Mouse (Mus musculus) megakaryocyte, adult 5-6 weeks (primary cell): ENCODE results near the gene Ufd1. TPM values are rescaled to one million over a fixed set of nuclear protein-coding genes. Genes with fewer than 3 reads are reported as not detected.
A peak's percentile ranks its signal among the peaks of the same experiment; 100 is the strongest.
"Not testable (repeated sequence)": the region's sequence is repeated elsewhere in the genome, so short reads cannot be mapped to it uniquely, and the experiment has no call there.

Source experiments
- ATAC-seq: 2 replicates; pipeline ENCODE4 v1.8.0; 2016; ENCODE audit warnings: mild to moderate bottlenecking, inconsistent platforms; ENCODE audit not compliant: poor library complexity, severe bottlenecking
- total RNA-seq, 2 experiments: library from RNA; stranded (forward) in 1 of 2; stranded (reverse) in 1 of 2; fragments of 153-499, 151-499 nt in 1 of 2; fragments of 221-1000, 200-1000 nt in 1 of 2; gene quantifications; 2 replicates each; pipeline versions ENCODE4 v1.2.3 to v1.2.4; 2015 to 2017

The Ufd1 gene
- total RNA-seq, 2 experiments from 2014 or later: 47.7 to 57.6 TPM

DNA sequence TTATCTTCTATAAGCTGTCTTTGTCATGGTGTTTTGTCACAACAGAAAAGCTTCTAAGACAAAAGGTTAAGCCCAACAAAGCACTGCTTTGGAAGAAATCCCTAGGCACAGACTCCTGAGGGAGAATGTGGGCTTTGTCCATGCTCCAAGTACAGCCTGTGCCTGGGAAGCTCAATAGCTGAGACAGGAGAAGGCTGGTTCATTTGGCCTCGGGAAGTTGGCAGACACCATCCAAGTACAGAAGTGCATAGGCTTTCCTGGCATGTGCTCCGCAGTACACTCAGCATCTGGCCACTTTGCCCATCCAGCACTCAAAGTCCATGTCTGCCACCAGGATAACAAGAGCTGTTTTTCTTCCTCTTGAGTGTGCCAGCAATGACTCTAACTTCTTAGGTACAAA lies 5.8 kb upstream of the Ufd1 start:
- ATAC-seq: no peak

GRCm38 (mm10) chr16:18809001-18809400 lies 2.6 kb upstream of the Ufd1 start:
- peak; percentile 51 for ATAC-seq

DNA sequence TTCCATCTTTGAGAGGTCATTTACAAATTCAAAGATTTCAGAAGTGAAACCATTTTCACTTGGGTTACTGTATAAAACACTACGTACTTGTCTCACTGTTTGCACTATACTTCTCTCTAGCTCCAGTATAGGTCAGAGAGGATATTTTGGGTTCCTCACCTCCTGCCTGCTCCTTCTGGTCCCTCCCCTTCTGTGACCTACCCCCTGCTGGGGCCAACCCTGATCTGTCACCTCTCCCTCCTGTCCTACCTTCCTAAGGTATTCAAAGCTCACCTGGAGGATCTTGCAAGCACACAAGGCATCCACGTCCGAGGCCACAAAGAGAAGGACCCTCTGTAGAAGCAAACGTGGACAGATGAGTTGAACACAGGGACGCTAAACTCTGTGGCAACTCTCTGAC lies 547 bp upstream of the Ufd1 start:
- ATAC-seq: no peak; the same call in 1 of the 2 replicates

- peak; percentile 25 for ATAC-seq
Observed at GRCm38 (mm10) chr16:18812385-18812910, 869 bp downstream of the Ufd1 start.

GRCm38 (mm10) chr16:18822356-18822755 lies 10.8 kb downstream of the Ufd1 start:
- ATAC-seq: no peak

DNA sequence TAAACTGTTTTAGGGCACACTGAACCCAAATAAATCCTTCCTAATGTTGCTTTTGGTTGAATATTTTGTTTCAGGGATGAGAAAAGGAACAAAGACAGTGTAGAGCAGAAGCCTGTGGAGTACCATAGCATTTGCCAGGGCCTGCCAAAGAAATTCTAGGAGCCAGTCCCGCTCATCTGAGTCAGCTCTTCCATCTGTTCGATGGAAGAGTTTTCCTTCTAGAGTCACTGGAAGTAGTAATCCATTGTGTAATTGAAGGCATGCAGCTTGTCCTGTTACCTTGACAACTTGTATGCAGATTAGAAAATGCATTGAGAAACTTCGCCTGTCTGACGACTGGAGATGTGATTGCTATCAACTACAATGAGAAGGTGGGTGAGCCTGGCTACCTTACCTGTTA lies 11.3 kb downstream of the Ufd1 start:
- ATAC-seq: no peak

DNA sequence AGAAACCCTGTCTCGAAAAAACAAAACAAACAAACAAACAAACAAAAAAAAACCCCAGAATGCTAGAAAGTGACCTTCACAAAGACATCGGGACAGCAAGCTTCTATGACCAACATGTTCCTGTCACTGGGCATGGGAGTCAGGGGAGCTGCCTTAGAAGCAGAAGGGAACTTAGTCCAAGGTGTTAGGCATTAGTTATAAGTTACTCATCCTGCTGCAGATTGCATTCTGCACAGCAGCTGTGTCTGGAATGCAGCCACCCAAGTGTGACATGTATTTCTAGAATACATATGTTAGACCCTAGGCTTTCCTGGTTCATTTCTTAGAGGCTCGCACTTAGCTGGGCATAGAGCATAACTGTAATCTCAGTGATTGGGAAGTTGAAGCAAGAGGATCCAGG lies 17.1 kb downstream of the Ufd1 start:
- ATAC-seq: no peak

GRCm38 (mm10) chr16:18829102-18829501 lies 17.5 kb downstream of the Ufd1 start:
- no peak for ATAC-seq

DNA sequence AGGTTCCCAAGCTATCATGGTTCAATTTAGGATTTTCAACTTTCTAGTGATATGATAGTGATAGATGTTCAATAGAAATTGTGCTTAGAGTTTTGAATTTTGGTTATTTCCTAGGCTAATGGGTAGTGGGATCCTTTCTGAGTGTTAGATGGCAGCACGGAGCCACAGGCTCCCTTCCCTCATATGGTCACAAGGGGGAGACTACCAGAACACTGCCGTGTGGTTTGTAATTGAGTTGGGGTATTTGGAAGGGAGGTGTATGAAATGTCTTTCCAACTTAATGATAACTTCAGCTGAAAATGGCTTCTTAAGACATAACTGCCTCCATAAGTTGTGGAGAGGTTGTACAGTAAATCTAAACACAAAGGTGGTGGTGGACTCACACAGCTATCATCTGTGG lies 21.9 kb downstream of the Ufd1 start:
- ATAC-seq: no peak

GRCm38 (mm10) chr16:18836073-18836467 lies 24.5 kb downstream of the Ufd1 start:
- ATAC-seq: no peak

DNA sequence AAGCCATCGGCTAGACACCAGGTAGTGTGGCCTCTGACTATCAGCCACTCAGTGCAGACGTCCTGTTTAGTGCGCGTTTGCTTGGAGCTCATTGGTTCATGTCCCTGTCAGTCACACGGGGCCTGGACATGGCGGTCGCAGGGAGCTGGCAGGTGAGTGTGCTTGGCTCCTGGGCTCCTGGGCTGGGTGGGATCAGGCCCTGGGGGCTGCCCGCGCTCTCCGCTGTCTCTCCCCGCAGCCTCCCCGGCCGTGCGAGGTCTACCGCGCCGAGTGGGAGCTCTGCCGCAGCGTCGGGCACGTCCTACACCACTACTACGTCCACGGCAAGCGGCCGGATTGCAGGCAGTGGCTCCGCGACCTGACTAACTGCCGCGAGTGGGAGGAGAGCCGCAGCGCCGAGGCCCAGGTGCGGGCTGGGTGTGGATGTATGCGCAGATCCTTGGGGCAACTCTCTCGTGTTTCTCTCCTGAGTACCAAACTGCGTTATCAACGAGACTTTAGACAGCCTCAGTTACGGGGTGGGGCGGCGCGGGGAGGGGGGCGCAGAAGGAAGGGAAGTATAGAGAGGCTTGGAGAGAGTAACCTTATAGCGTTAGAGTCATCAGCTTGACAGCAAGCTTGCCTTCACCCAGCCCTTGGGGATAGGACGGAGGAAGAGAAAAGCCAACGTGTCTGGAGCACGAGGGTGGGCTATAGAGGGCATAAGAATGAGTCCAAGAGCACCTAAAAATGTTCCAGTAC lies 25.1 kb downstream of the Ufd1 start, which contains the start of the genes 2510002D24Rik and Gm28539:
2510002D24Rik (plus strand) TSS at position 111 of the 741 bp plus-strand sequence.
Gm28539 (plus strand) TSS at position 117 of the 741 bp plus-strand sequence.
- peak; percentile 99 for ATAC-seq

DNA sequence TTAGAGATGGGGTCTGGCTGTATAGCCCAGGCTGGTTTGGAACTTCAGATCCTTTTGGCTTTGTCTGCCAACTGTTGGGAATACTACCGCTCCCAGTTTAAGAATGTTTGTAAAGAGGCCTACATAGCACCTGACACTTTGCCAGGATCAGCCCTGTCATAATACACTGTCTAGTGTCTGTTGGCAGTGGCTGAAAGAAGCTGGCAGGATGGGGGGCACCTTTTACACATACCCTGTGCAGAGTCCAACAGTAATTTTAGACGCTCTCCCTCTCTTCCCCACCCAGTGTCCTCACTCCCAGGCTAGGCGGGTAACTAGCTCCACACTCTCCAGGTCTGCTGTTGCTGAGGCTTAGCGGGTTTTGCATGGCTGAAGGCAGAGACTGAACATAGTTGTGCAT lies 26.8 kb downstream of the Ufd1 start:
- no peak for ATAC-seq

DNA sequence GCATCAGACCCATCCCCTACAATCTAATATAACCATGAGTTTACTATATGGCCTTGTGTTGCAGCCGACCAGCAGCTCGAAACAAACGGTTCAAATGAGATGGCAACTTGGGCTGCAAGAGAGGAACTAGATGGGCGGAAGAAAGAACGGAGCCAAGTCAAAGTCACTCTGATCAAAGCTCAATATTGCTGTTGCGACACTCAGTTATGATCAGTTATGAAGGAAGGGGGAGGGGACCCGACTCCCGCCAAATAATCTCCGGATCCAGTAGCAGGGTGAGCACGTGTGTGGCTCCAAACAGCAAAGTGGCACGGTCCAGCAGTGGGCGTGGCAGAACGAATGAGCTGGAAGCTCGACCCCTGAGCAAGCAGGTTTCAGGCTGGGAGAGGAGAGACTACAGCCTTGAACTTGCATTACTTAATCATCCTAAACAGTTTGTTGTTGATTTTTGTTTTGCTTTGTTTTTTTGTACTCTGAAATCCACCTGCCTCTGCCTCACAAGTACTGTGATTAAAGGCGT lies 34.8 kb downstream of the Ufd1 start:
- no peak for ATAC-seq

DNA sequence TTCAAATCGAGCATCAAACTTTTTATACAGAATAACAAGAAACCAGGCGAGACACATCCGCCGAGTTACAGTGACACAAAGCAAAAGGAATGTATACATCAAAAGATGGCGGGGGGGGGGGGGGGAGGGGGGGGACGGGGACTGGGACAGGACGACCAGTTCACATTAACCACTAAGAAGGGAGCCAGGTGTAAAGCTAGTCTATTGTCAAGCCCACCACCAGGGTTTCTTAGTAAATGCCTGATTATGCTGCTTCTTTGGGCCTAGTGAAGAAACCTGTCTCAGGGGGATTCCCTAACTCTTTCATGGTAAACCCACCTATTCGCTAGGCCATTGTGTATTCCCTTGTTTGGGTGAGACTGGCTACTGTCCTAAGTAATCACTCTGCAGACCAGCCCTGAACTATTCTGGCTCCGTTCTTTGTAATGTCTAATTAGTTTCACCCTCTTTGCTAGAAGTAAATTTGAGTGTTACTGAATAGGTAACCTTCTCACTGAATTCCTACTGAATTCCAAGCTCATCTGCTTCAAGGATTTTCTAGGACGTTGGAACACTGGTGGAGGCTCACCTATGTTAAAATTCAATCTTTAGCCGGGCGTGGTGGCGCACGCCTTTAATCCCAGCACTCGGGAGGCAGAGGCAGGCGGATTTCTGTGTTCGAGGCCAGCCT lies 38.1 kb downstream of the Ufd1 start:
- ATAC-seq: not testable (repeated sequence)

- peak; percentile 91 for ATAC-seq
Observed at GRCm38 (mm10) chr16:18858551-18858950, 47.0 kb downstream of the Ufd1 start.

- no peak for ATAC-seq
Observed at GRCm38 (mm10) chr16:18860186-18860585, 48.6 kb downstream of the Ufd1 start.

GRCm38 (mm10) chr16:18870495-18870894 lies 58.9 kb downstream of the Ufd1 start:
- not testable (repeated sequence) for ATAC-seq

DNA sequence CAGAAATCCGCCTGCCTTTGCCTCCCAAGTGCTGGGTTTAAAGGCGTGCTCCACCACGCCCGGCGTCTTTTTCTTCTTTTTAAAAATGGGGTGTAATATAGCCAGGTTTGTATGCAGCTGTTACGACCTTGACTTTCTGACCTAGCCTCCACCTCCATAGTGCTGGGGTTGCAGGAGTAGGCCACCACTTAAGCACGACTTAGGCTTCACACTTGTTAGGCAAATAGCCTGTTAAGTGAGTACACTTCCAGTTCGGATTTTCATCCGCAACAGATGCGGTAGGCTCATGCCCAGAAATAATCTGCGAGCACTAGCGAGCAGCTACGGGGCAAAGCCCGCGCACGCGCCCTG lies 64.5 kb downstream of the Ufd1 start:
- ATAC-seq: no peak; the same call in 1 of the 2 replicates

DNA sequence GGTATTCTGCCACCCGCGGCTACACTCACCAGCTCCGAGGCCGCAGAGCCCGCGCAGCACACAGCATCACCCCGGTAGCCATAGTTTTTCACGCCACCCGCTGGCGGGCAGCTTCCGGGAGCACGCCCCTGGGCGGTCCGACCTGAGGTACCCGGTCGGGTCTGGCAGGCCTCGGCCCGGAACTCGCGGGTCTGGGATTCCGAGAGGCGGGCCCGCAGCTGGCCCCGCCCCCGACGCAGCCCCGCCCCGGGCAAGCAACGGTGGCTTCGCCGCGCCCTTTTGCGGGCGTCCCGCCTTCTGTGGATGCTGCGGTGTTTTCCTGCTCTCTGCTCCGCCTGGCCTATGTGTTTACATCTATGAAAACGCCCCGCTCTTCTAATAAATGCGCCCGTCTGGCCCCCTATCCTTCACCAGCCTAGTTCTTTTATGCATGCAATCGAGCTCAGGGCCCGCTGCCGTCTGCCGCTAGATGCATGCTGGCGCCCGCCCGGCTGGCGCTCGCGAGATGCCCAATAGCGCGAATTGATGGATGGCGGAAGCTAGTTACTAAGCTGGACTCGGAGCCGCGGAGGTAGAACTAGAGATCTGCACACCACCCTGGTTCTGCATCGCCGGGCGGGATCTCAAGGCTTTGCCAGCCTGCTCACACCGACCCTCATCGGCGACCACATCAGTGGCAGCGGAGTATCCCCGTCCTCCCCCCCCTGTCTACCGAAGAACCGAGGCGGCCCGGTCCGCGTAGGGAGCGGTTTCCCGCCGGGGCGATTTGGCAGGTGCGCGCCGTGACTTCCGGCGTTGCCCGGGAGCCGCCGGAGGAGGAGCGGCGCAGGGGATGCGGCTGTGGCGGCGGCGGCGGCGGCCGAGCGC lies 65.1 kb downstream of the Ufd1 start, which contains the start of the genes Mrpl40 and Hira:
Mrpl40 (minus strand) TSS at position 421 of the 867 bp plus-strand sequence.
Hira (plus strand) TSS at position 596 of the 867 bp plus-strand sequence.
- peak; percentile 79 for ATAC-seq

DNA sequence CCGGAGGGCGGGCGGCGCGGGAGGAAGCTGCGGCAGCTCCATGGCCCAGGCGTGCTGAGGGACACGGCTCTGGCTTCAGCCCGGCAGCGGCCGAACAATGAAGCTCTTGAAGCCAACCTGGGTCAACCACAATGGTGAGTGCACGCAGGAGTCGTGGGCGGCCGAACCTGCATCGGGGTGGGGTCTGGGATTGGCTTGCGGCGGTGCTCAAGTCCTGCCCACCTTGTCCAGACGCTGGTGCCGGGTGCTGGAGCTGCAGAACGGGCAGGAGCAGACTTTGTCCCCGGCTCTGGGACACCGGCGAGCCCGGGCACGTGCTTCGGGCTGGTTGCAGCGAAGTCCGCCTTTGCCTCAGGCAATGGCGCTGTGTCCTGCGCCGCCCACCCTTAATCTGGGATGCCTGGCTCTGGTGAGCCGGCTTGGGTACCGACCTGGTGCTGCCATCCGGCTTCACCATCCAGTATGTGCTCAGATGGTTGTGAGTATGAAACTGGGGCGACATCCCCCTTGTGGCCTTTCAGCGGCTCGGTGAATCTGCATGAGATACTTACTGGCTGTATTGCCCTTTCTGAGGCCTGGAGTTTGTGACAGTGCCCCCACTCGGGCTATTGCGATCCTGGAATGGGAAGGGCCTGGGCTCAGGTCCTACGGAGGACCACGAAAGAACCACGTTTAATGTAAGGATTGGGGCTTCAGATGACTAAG lies 66.0 kb downstream of the Ufd1 start:
- ATAC-seq: peak; percentile 22
